Mouse (Mus musculus): ENCODE measurements around the gene Mbnl1. TPM values are rescaled to one million over a fixed set of nuclear protein-coding genes. Genes with fewer than 3 reads are reported as not detected.

Gene Mbnl1
- polyA plus RNA-seq, 1 experiment = 52.3 TPM

GRCm38 (mm10) chr3:60645531-60645930 lies 172.9 kb downstream of the Mbnl1 start:
- TF ChIP-seq POLR2A (IDR thresholded peaks at IDR 0.05; ENCODE audit: low read depth, low read length) (no peak), CTCF (conservative IDR thresholded peaks at IDR 0.05; ENCODE audit: insufficient read depth, insufficient read length, low read depth, low read length) (no peak)
- Histone ChIP-seq H3K27ac (ENCODE audit: insufficient read depth, low read depth, low read length) (no peak overlapping the region), H3K27me3 (replicated peaks; ENCODE audit: control insufficient read depth, insufficient read depth, low read length) (no peaks in the 10 kb centered on the region), H3K4me1 (ENCODE audit: control insufficient read depth, insufficient read depth, low read length) (no peaks in the 10 kb centered on the region), H3K4me3 (ENCODE audit: insufficient read depth, low read depth, low read length) (no peak overlapping the region), H3K36me3 (ENCODE audit: control insufficient read depth, insufficient read depth, low read length) (no peaks in the 10 kb centered on the region)
- 87% methylated on average over 1 of the region's 1 CpGs for WGBS
- DNase-seq = no peak

DNA sequence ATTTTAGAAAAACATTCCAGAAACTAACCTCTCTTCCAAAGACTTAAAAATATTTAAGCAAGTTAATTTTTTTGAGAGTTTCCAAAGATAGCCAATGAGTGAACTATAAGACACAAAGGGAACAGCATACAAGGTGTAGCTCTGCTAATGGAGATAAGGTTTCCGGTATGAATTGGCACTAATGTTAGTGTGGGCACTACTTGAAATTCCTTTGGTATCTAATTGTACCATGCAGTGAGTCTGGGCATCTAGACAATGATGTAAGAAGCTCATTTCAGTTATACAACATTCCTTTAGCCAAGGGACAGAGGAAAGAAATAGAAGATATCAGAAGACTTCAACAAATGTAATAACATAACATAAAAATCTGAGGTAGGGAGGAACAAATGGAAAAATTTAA lies 175.7 kb downstream of the Mbnl1 start:
- H3K27me3 ChIP-seq (replicated peaks; ENCODE audit: control insufficient read depth, insufficient read depth, low read length) = no peaks in the 10 kb centered on the region
- TF ChIP-seq POLR2A (IDR thresholded peaks at IDR 0.05; ENCODE audit: low read depth, low read length) (no peak), CTCF (conservative IDR thresholded peaks at IDR 0.05; ENCODE audit: insufficient read depth, insufficient read length, low read depth, low read length) (no peak)
- DNase-seq = no peak
- no peak overlapping the region for H3K27ac ChIP-seq (ENCODE audit: insufficient read depth, low read depth, low read length)
- H3K4me1 ChIP-seq (ENCODE audit: control insufficient read depth, insufficient read depth, low read length) = no peaks in the 10 kb centered on the region
- H3K4me3 ChIP-seq (ENCODE audit: insufficient read depth, low read depth, low read length) = no peak overlapping the region
- no peaks in the 10 kb centered on the region for H3K36me3 ChIP-seq (ENCODE audit: control insufficient read depth, insufficient read depth, low read length)
- WGBS = 89% methylated on average over 1 of the region's 1 CpGs

DNA sequence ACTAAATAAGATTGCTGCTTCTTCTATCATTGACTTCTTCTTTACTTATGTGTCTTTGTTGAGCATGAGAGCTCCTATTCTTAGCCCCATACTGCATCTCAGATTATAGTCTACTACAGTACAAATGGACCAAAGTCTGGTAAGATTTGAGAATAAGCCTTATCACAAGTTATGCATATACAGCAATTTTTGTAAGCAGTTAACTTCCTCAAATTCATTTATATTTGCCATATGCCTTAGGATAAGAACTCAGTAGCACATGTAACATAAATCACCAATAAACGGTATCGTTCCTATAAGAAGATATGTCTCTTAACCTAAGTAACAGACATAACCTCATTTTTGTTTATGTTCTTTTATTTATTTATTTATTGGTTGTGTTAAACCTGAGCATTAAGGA lies 188.1 kb downstream of the Mbnl1 start:
- 94% methylated on average over 2 of the region's 2 CpGs for WGBS
- TF ChIP-seq POLR2A (IDR thresholded peaks at IDR 0.05; ENCODE audit: low read depth, low read length) (no peak), CTCF (conservative IDR thresholded peaks at IDR 0.05; ENCODE audit: insufficient read depth, insufficient read length, low read depth, low read length) (no peak)
- Histone ChIP-seq H3K4me1 (ENCODE audit: control insufficient read depth, insufficient read depth, low read length) (no peaks in the 10 kb centered on the region), H3K4me3 (ENCODE audit: insufficient read depth, low read depth, low read length) (no peak overlapping the region), H3K36me3 (ENCODE audit: control insufficient read depth, insufficient read depth, low read length) (no peaks in the 10 kb centered on the region), H3K27me3 (replicated peaks; ENCODE audit: control insufficient read depth, insufficient read depth, low read length) (no peaks in the 10 kb centered on the region), H3K27ac (ENCODE audit: insufficient read depth, low read depth, low read length) (no peak overlapping the region)
- DNase-seq = no peak
